Mouse (Mus musculus): ENCODE measurements around the gene Hspe1. TPM values are rescaled to one million over a fixed set of nuclear protein-coding genes. Genes with fewer than 3 reads are reported as not detected.

Gene Hspe1
- polyA plus RNA-seq, 1 experiment from 2014 or later, result 326 TPM

GRCm38 (mm10) chr1:55082106-55082505, 5.8 kb upstream of the Hspe1 start:
- POLR2A ChIA-PET, result no interaction called here

GRCm38 (mm10) chr1:55085781-55086366, 2.1 kb upstream of the Hspe1 start:
- ATAC-seq, result no peak
- TF ChIP-seq CTCF (IDR thresholded peaks at IDR 0.05), result no peak
- CTCF ChIA-PET, result interaction anchor here (0.8 to 1.6 kb wide), 4 partner anchors 9 to 296 kb away, joined by 3 to 5 read pairs (median 3); no protein-coding TSS in a partner anchor
- POLR2A ChIA-PET, result interaction anchor here (0.7 to 1.3 kb wide), 3 partner anchors 9 to 45 kb away, joined by 4 to 5 read pairs (median 4); partner anchors contain the start of gene Mob4
- H3K27me3 ChIP-seq, result no peaks in the 10 kb centered on the region
- DNase-seq (ENCODE audit: low read depth, low spot score), result no peak
- in situ Hi-C loops (cut with MboI; ENCODE audit: low pct_unique_long_range_greater_than_20kb), result loop anchor here (25.0 kb wide), 1 partner anchor 301 kb away; no protein-coding TSS in a partner anchor

More at GRCm38 (mm10) chr1:55082106-55082505, 5.8 kb upstream of the Hspe1 start:
- TF ChIP-seq CTCF (IDR thresholded peaks at IDR 0.05), result no peak
- ATAC-seq (no peak), DNase-seq (ENCODE audit: low read depth, low spot score) (no peak)
- CTCF ChIA-PET, result interaction anchor here (0.9 to 1.2 kb wide), 2 partner anchors 11 to 12 kb away, joined by 3 to 4 read pairs; no protein-coding TSS in a partner anchor
- in situ Hi-C loops (cut with MboI; ENCODE audit: low pct_unique_long_range_greater_than_20kb), result loop anchor here (25.0 kb wide), 1 partner anchor 305 kb away; no protein-coding TSS in a partner anchor
- H3K27me3 ChIP-seq, result no peaks in the 10 kb centered on the region

DNA sequence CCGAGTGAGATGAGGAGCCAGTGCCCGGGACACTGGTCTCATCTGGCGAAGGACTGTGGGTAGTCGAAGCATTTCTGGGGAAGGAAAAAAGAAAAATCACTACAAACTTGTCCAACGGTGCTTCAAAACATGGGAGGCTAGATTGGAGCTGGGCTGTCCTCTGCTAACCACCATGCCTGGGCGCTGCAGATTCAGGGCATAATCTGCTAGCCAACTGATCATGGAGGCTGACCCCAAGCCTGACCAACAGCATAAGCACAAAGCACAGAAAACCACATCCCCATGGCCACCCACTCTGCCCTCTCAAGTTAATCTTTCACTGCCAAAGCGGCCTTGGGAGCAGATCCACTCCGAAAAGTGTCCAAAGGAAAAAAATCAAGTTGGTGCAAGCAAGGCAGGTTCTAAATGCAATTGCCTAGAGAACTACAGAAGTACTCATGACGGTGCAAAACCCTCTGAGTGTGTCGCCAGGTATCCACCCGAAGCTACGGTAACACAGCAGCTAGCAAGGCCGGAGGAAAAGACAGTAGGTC, 998 bp upstream of the Hspe1 start:
- ChIA-PET POLR2A (no interaction called here), CTCF (no interaction called here)
- in situ Hi-C loops (cut with MboI; ENCODE audit: low pct_unique_long_range_greater_than_20kb), result loop anchor here (25.0 kb wide), 1 partner anchor 300 kb away; no protein-coding TSS in a partner anchor
- DNase-seq (ENCODE audit: low read depth, low spot score) (no peak), ATAC-seq (peak; percentile 9)
- no peak for TF ChIP-seq CTCF (IDR thresholded peaks at IDR 0.05)
- H3K27me3 ChIP-seq, result no peaks in the 10 kb centered on the region

GRCm38 (mm10) chr1:55087401-55087904, 479 bp upstream of the Hspe1 start:
- no peak for TF ChIP-seq CTCF (IDR thresholded peaks at IDR 0.05)
- ChIA-PET CTCF (no interaction called here), POLR2A (interaction anchor here (0.7 kb wide), 1 partner anchor 44 kb away, joined by 3 read pairs; the partner anchor contains the start of gene Mob4)
- H3K27me3 ChIP-seq, result no peaks in the 10 kb centered on the region
- ATAC-seq, result peak; percentile 55
- no peak for DNase-seq (ENCODE audit: low read depth, low spot score)
- in situ Hi-C loops (cut with MboI; ENCODE audit: low pct_unique_long_range_greater_than_20kb), result loop anchor here (25.0 kb wide), 1 partner anchor 300 kb away; no protein-coding TSS in a partner anchor

GRCm38 (mm10) chr1:55088611-55089497, 922 bp downstream of the Hspe1 start:
- TF ChIP-seq CTCF (IDR thresholded peaks at IDR 0.05), result no peak
- POLR2A ChIA-PET, result interaction anchor here (0.6 kb wide), 1 partner anchor 64 kb away, joined by 3 read pairs; no protein-coding TSS in a partner anchor
- in situ Hi-C loops (cut with MboI; ENCODE audit: low pct_unique_long_range_greater_than_20kb), result loop anchor here (25.0 kb wide), 1 partner anchor 298 kb away; no protein-coding TSS in a partner anchor
- ATAC-seq (no peak), DNase-seq (ENCODE audit: low read depth, low spot score) (no peak)
- H3K27me3 ChIP-seq, result no peaks in the 10 kb centered on the region
- CTCF ChIA-PET, result no interaction called here

- no peaks in the 10 kb centered on the region for H3K27me3 ChIP-seq
- in situ Hi-C loops (cut with MboI; ENCODE audit: low pct_unique_long_range_greater_than_20kb), result loop anchor here (25.0 kb wide), 1 partner anchor 298 kb away; no protein-coding TSS in a partner anchor
- ChIA-PET CTCF (interaction anchor here (1.0 kb wide), 1 partner anchor 10 kb away, joined by 4 read pairs; no protein-coding TSS in a partner anchor), POLR2A (no interaction called here)
- ATAC-seq (no peak), DNase-seq (ENCODE audit: low read depth, low spot score) (no peak)
- TF ChIP-seq CTCF (IDR thresholded peaks at IDR 0.05), result no peak
Measured at GRCm38 (mm10) chr1:55089498-55090064, 1.6 kb downstream of the Hspe1 start.

- ChIA-PET CTCF (no interaction called here), POLR2A (no interaction called here)
- DNase-seq (ENCODE audit: low read depth, low spot score) (no peak), ATAC-seq (no peak)
- no peak for TF ChIP-seq CTCF (IDR thresholded peaks at IDR 0.05)
- in situ Hi-C loops (cut with MboI; ENCODE audit: low pct_unique_long_range_greater_than_20kb), result loop anchor here (25.0 kb wide), 1 partner anchor 295 kb away; no protein-coding TSS in a partner anchor
- H3K27me3 ChIP-seq, result no peaks in the 10 kb centered on the region
Measured at GRCm38 (mm10) chr1:55092056-55092455, 4.1 kb downstream of the Hspe1 start.

DNA sequence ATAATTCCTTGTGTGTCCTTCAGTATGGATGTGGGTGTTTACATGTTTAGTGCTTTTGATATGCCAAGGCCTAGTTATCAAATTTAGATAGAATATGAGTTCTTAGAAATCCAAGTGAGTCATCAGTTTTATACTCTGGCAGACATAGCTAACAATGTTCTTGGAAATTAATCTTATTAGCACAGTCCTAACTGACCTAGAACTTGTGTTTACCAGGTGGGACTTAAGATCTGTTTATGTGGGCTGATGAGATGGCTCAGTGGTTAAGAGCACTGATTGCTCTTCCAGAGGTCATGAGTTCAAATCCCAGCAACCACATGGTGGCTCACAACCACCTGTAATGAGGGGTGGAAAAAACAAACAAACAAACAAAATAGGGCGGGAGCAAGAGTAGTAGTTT, 4.5 kb downstream of the Hspe1 start:
- no peak for TF ChIP-seq CTCF (IDR thresholded peaks at IDR 0.05)
- ATAC-seq (no peak), DNase-seq (ENCODE audit: low read depth, low spot score) (no peak)
- no peaks in the 10 kb centered on the region for H3K27me3 ChIP-seq
- ChIA-PET CTCF (no interaction called here), POLR2A (no interaction called here)
- in situ Hi-C loops (cut with MboI; ENCODE audit: low pct_unique_long_range_greater_than_20kb), result loop anchor here (25.0 kb wide), 1 partner anchor 295 kb away; no protein-coding TSS in a partner anchor

- ChIA-PET POLR2A (no interaction called here), CTCF (no interaction called here)
- DNase-seq (ENCODE audit: low read depth, low spot score), result no peak
- no peak for ATAC-seq
- in situ Hi-C loops (cut with MboI; ENCODE audit: low pct_unique_long_range_greater_than_20kb), result no loop called here
- no peaks in the 10 kb centered on the region for H3K27me3 ChIP-seq
- no peak for TF ChIP-seq CTCF (IDR thresholded peaks at IDR 0.05)
Measured at GRCm38 (mm10) chr1:55106919-55107585, 19.1 kb downstream of the Hspe1 start.
